Mouse (Mus musculus): ENCODE measurements around the gene Dab2ip. TPM values are rescaled to one million over a fixed set of nuclear protein-coding genes. Genes with fewer than 3 reads are reported as not detected.

The Dab2ip gene
- polyA plus RNA-seq, 1 experiment from 2014 or later = 46.4 TPM

GRCm38 (mm10) chr2:35719230-35720005 is 161.4 kb downstream of the Dab2ip start:
- no peaks in the 10 kb centered on the region for H3K27me3 ChIP-seq
- POLR2A ChIA-PET = no interaction called here
- no peak for DNase-seq (ENCODE audit: low read depth, low spot score)
- ATAC-seq = no peak
- no peak for TF ChIP-seq CTCF (IDR thresholded peaks at IDR 0.05)
- in situ Hi-C loops (cut with MboI; ENCODE audit: low pct_unique_long_range_greater_than_20kb) = loop anchor here (5.0 kb wide), 2 partner anchors 67 to 188 kb away; no protein-coding TSS in a partner anchor
- CTCF ChIA-PET = no interaction called here

- no peak for DNase-seq (ENCODE audit: low read depth, low spot score)
- H3K27me3 ChIP-seq = no peaks in the 10 kb centered on the region
- ChIA-PET CTCF (no interaction called here), POLR2A (no interaction called here)
- in situ Hi-C loops (cut with MboI; ENCODE audit: low pct_unique_long_range_greater_than_20kb) = loop anchor here (5.0 kb wide), 1 partner anchor 187 kb away; no protein-coding TSS in a partner anchor
- peak; percentile 3 for ATAC-seq
- TF ChIP-seq CTCF (IDR thresholded peaks at IDR 0.05) = no peak
Measured at GRCm38 (mm10) chr2:35720104-35720503, 162.0 kb downstream of the Dab2ip start.

GRCm38 (mm10) chr2:35720550-35720949 is 162.5 kb downstream of the Dab2ip start:
- POLR2A ChIA-PET = no interaction called here
- DNase-seq (ENCODE audit: low read depth, low spot score) (no peak), ATAC-seq (no peak)
- H3K27me3 ChIP-seq = no peaks in the 10 kb centered on the region
- no peak for TF ChIP-seq CTCF (IDR thresholded peaks at IDR 0.05)
- CTCF ChIA-PET = no interaction called here
- in situ Hi-C loops (cut with MboI; ENCODE audit: low pct_unique_long_range_greater_than_20kb) = loop anchor here (5.0 kb wide), 1 partner anchor 187 kb away; no protein-coding TSS in a partner anchor

- ATAC-seq (no peak), DNase-seq (ENCODE audit: low read depth, low spot score) (no peak)
- ChIA-PET POLR2A (no interaction called here), CTCF (no interaction called here)
- TF ChIP-seq CTCF (IDR thresholded peaks at IDR 0.05) = no peak
- H3K27me3 ChIP-seq = no peaks in the 10 kb centered on the region
- in situ Hi-C loops (cut with MboI; ENCODE audit: low pct_unique_long_range_greater_than_20kb) = loop anchor here (5.0 kb wide), 1 partner anchor 186 kb away; no protein-coding TSS in a partner anchor
Measured at GRCm38 (mm10) chr2:35720956-35721355, 162.9 kb downstream of the Dab2ip start.

- no peaks in the 10 kb centered on the region for H3K27me3 ChIP-seq
- in situ Hi-C loops (cut with MboI; ENCODE audit: low pct_unique_long_range_greater_than_20kb) = loop anchor here (5.0 kb wide), 1 partner anchor 184 kb away; no protein-coding TSS in a partner anchor
- DNase-seq (ENCODE audit: low read depth, low spot score) (no peak), ATAC-seq (no peak)
- ChIA-PET CTCF (interaction anchor here (1.8 kb wide), 1 partner anchor 12 kb away, joined by 8 read pairs; no protein-coding TSS in a partner anchor), POLR2A (no interaction called here)
- no peak for TF ChIP-seq CTCF (IDR thresholded peaks at IDR 0.05)
Measured at GRCm38 (mm10) chr2:35722821-35723220, 164.8 kb downstream of the Dab2ip start.

GRCm38 (mm10) chr2:35723267-35723666 is 165.2 kb downstream of the Dab2ip start:
- CTCF ChIA-PET = interaction anchor here (1.8 to 2.5 kb wide), 2 partner anchors 11 to 74 kb away, joined by 8 read pairs; no protein-coding TSS in a partner anchor
- no peaks in the 10 kb centered on the region for H3K27me3 ChIP-seq
- DNase-seq (ENCODE audit: low read depth, low spot score) (no peak), ATAC-seq (no peak)
- no peak for TF ChIP-seq CTCF (IDR thresholded peaks at IDR 0.05)
- POLR2A ChIA-PET = no interaction called here
- in situ Hi-C loops (cut with MboI; ENCODE audit: low pct_unique_long_range_greater_than_20kb) = loop anchor here (5.0 kb wide), 1 partner anchor 184 kb away; no protein-coding TSS in a partner anchor

GRCm38 (mm10) chr2:35723691-35724090 is 165.6 kb downstream of the Dab2ip start:
- DNase-seq (ENCODE audit: low read depth, low spot score) (no peak), ATAC-seq (no peak)
- H3K27me3 ChIP-seq = no peaks in the 10 kb centered on the region
- POLR2A ChIA-PET = no interaction called here
- CTCF ChIA-PET = interaction anchor here (1.1 to 2.5 kb wide), 4 partner anchors 9 to 160 kb away, joined by 3 to 8 read pairs (median 6); no protein-coding TSS in a partner anchor
- in situ Hi-C loops (cut with MboI; ENCODE audit: low pct_unique_long_range_greater_than_20kb) = loop anchor here (5.0 kb wide), 1 partner anchor 184 kb away; no protein-coding TSS in a partner anchor
- no peak for TF ChIP-seq CTCF (IDR thresholded peaks at IDR 0.05)

- in situ Hi-C loops (cut with MboI; ENCODE audit: low pct_unique_long_range_greater_than_20kb) = no loop called here
- ChIA-PET POLR2A (no interaction called here), CTCF (no interaction called here)
- DNase-seq (ENCODE audit: low read depth, low spot score) = no peak
- H3K27me3 ChIP-seq = no peaks in the 10 kb centered on the region
- no peak for TF ChIP-seq CTCF (IDR thresholded peaks at IDR 0.05)
- ATAC-seq = no peak
Measured at GRCm38 (mm10) chr2:35728633-35729032, 170.6 kb downstream of the Dab2ip start.

GRCm38 (mm10) chr2:35729077-35730065 is 171.3 kb downstream of the Dab2ip start:
- in situ Hi-C loops (cut with MboI; ENCODE audit: low pct_unique_long_range_greater_than_20kb) = loop anchor here (10.0 kb wide), 1 partner anchor 185 kb away; no protein-coding TSS in a partner anchor
- CTCF ChIA-PET = interaction anchor here (1.4 kb wide), 1 partner anchor 80 kb away, joined by 7 read pairs; no protein-coding TSS in a partner anchor
- no peaks in the 10 kb centered on the region for H3K27me3 ChIP-seq
- TF ChIP-seq CTCF (IDR thresholded peaks at IDR 0.05) = no peak
- POLR2A ChIA-PET = no interaction called here
- DNase-seq (ENCODE audit: low read depth, low spot score) = no peak
- peak; percentile 12 for ATAC-seq
